Mouse (Mus musculus) MEL (cell line): ENCODE measurements around the gene Fam76a. TPM values are rescaled to one million over a fixed set of nuclear protein-coding genes. Genes with fewer than 3 reads are reported as not detected.

Experiments used
- DNase-seq: peaks from one replicate; pipeline ENCODE4 v3.0.0; 2011; ENCODE audit warnings: low read depth, low spot score
- H3K27ac ChIP-seq: 2 replicates; pipeline ENCODE4 v1.5.1; 2012; ENCODE audit warnings: low read depth, mild to moderate bottlenecking, control low read depth, low read length, moderate library complexity; ENCODE audit not compliant: control insufficient read depth
- H3K27me3 ChIP-seq, 2 experiments: fragments of 150-350 bp in 1 of 2; sonication (generic) in 1 of 2; 2 replicates each; pipeline ENCODE4 v1.6.1; 2012; ENCODE audit warnings: low read length in 2 of 2, mild to moderate bottlenecking in 2 of 2, improper control_type of control experiment in 1 of 2, moderate library complexity in 1 of 2; ENCODE audit not compliant: insufficient read depth in 2 of 2, control insufficient read depth in 1 of 2
- H3K36me3 ChIP-seq, 2 experiments: 2 replicates each; pipeline ENCODE4 v1.6.1; 2012 to 2014; ENCODE audit warnings: low read length in 2 of 2, improper control_type of control experiment in 1 of 2, inconsistent platforms in 1 of 2, mild to moderate bottlenecking in 1 of 2; ENCODE audit not compliant: insufficient read depth in 2 of 2, control insufficient read depth in 1 of 2
- H3K4me1 ChIP-seq, 2 experiments: fragments of 150-350 bp in 1 of 2; sonication (generic) in 1 of 2; 2 replicates each; pipeline ENCODE4 v1.6.1; 2012; ENCODE audit warnings: low read length in 2 of 2, improper control_type of control experiment in 1 of 2, mild to moderate bottlenecking in 1 of 2; ENCODE audit not compliant: insufficient read depth in 2 of 2, control insufficient read depth in 1 of 2
- H3K4me3 ChIP-seq, 2 experiments: fragments of 150-350 bp in 1 of 2; sonication (generic) in 1 of 2; 2 replicates each; pipeline ENCODE4 v1.5.1; 2012; ENCODE audit warnings: low read depth in 2 of 2, low read length in 2 of 2, mild to moderate bottlenecking in 2 of 2, moderate library complexity in 2 of 2, control low read depth in 1 of 2, improper control_type of control experiment in 1 of 2; ENCODE audit not compliant: control insufficient read depth in 1 of 2, insufficient read depth in 1 of 2
- H3K79me2 ChIP-seq: 2 replicates; pipeline ENCODE4 v1.6.1; 2012; ENCODE audit warnings: mild to moderate bottlenecking, low read length, moderate library complexity; ENCODE audit not compliant: control insufficient read depth, poor library complexity, insufficient read depth
- H3K9ac ChIP-seq: 2 replicates; pipeline ENCODE4 v1.6.1; 2012; ENCODE audit warnings: low read depth, mild to moderate bottlenecking, control low read depth, low read length, moderate library complexity; ENCODE audit not compliant: control insufficient read depth, poor library complexity, severe bottlenecking
- H3K9me3 ChIP-seq: fragments of 150-350 bp; sonication (generic); replicated peaks from 2 replicates; pipeline ENCODE4 v1.6.1; 2012; ENCODE audit warnings: mild to moderate bottlenecking, low read length, improper control_type of control experiment, moderate library complexity; ENCODE audit not compliant: insufficient read depth
- CTCF ChIP-seq, 3 experiments: IDR thresholded peaks in 2 of 3; conservative IDR thresholded peaks in 1 of 3; 2 replicates each; pipeline ENCODE4 v1.5.1; 2011 to 2012; ENCODE audit warnings: low read length in 3 of 3, low read depth in 2 of 3, mild to moderate bottlenecking in 2 of 3, improper control_type of control experiment in 1 of 3, inconsistent platforms in 1 of 3, mixed read lengths in 1 of 3, moderate library complexity in 1 of 3; ENCODE audit not compliant: control insufficient read depth in 1 of 3, insufficient read depth in 1 of 3, poor library complexity in 1 of 3, severe bottlenecking in 1 of 3
- ELF1 ChIP-seq: IDR thresholded peaks from 2 replicates; pipeline ENCODE4 v1.6.1; 2014; ENCODE audit warnings: low read depth, mild to moderate bottlenecking, inconsistent platforms, low read length, improper control_type of control experiment, moderate library complexity
- GABPA ChIP-seq: IDR thresholded peaks from 2 replicates; pipeline ENCODE4 v1.6.1; 2012; ENCODE audit warnings: low read depth, mild to moderate bottlenecking, inconsistent platforms, low read length, improper control_type of control experiment, moderate library complexity
- GATA1 ChIP-seq: IDR thresholded peaks from 2 replicates; pipeline ENCODE4 v1.6.1; 2011; ENCODE audit warnings: low read depth, low read length, improper control_type of control experiment
- HCFC1 ChIP-seq: IDR thresholded peaks from 2 replicates; pipeline ENCODE4 v1.6.1; 2012; ENCODE audit warnings: low read depth, mild to moderate bottlenecking, inconsistent platforms, low read length, improper control_type of control experiment, moderate library complexity
- POLR2A ChIP-seq, 2 experiments: IDR thresholded peaks; 2 replicates each; pipeline ENCODE4 v1.6.1; 2011 to 2012; ENCODE audit warnings: low read length in 2 of 2, mild to moderate bottlenecking in 2 of 2, control low read depth in 1 of 2, improper control_type of control experiment in 1 of 2, low read depth in 1 of 2, moderate library complexity in 1 of 2; ENCODE audit not compliant: control insufficient read depth in 1 of 2, insufficient read depth in 1 of 2, poor library complexity in 1 of 2
- POLR2AphosphoS2 ChIP-seq: IDR thresholded peaks from 2 replicates; pipeline ENCODE4 v1.6.1; 2011; ENCODE audit warnings: low read length, improper control_type of control experiment
- POLR2AphosphoS5 ChIP-seq: IDR thresholded peaks from 2 replicates; pipeline ENCODE4 v1.6.1; 2012; ENCODE audit warnings: low read depth, borderline replicate concordance, mild to moderate bottlenecking, inconsistent platforms, low read length, moderate library complexity, mixed read lengths
- RAD21 ChIP-seq: IDR thresholded peaks from 2 replicates; pipeline ENCODE4 v1.6.1; 2011; ENCODE audit warnings: mild to moderate bottlenecking, low read depth, low read length, improper control_type of control experiment
- SIN3A ChIP-seq: IDR thresholded peaks from 2 replicates; pipeline ENCODE4 v1.6.1; 2012; ENCODE audit warnings: low read length, improper control_type of control experiment, inconsistent platforms
- SMC3 ChIP-seq: IDR thresholded peaks from 2 replicates; pipeline ENCODE4 v1.6.1; 2011; ENCODE audit warnings: low read depth, low read length, improper control_type of control experiment
- TAL1 ChIP-seq: IDR thresholded peaks from 2 replicates; pipeline ENCODE4 v1.6.1; 2012; ENCODE audit warnings: mild to moderate bottlenecking, inconsistent platforms, low read length, moderate library complexity, mixed read lengths
- TBP ChIP-seq: IDR thresholded peaks from 2 replicates; pipeline ENCODE4 v1.8.0; 2011; ENCODE audit warnings: low read depth, low read length, improper control_type of control experiment
- TCF12 ChIP-seq: IDR thresholded peaks from 2 replicates; pipeline ENCODE4 v1.6.1; 2014; ENCODE audit warnings: low read depth, mild to moderate bottlenecking, inconsistent platforms, low read length, improper control_type of control experiment, moderate library complexity
- UBTF ChIP-seq: IDR thresholded peaks from 2 replicates; pipeline ENCODE4 v1.6.1; 2012; ENCODE audit warnings: low read depth, mild to moderate bottlenecking, inconsistent platforms, low read length, improper control_type of control experiment, moderate library complexity, borderline replicate concordance; ENCODE audit not compliant: insufficient read depth
- USF2 ChIP-seq, 2 experiments: IDR thresholded peaks; 2 replicates each; pipeline ENCODE4 v1.6.1; 2011 to 2012; ENCODE audit warnings: improper control_type of control experiment in 2 of 2, low read length in 2 of 2, borderline replicate concordance in 1 of 2, inconsistent platforms in 1 of 2, low read depth in 1 of 2, mild to moderate bottlenecking in 1 of 2; ENCODE audit not compliant: insufficient read depth in 1 of 2
- ZC3H11A ChIP-seq: IDR thresholded peaks from 2 replicates; pipeline ENCODE4 v1.6.1; 2012; ENCODE audit warnings: low read depth, mild to moderate bottlenecking, inconsistent platforms, low read length, improper control_type of control experiment
- ZKSCAN1 ChIP-seq: IDR thresholded peaks from 2 replicates; pipeline ENCODE4 v1.6.1; 2012; ENCODE audit warnings: low read depth, mild to moderate bottlenecking, inconsistent platforms, low read length, improper control_type of control experiment, moderate library complexity
- polyA plus RNA-seq, 2 experiments: library from polyadenylated mRNA; stranded (reverse) in 1 of 2; unstranded in 1 of 2; fragments of >175 nt in 1 of 2; fragments of >200 nt in 1 of 2; gene quantifications; 2 replicates each; pipeline versions ENCODE4 v1.2.1 to v1.2.4; 2012; ENCODE audit warnings: low replicate concordance in 2 of 2, low read depth in 1 of 2; ENCODE audit not compliant: insufficient read length in 2 of 2, insufficient read depth in 1 of 2, missing spikeins in 1 of 2
- total RNA-seq: library from RNA; depleted of rRNA; stranded (reverse); fragments of 300-350 nt; gene quantifications from 2 replicates; pipeline ENCODE4 v1.2.3, GENCODE M21; 2012

The Fam76a gene
- total and polyA plus RNA-seq, 3 experiments = 8.4 to 15.4 TPM; not detected in 1

GRCm38 (mm10) chr4:132949882-132950532, 27.6 kb upstream of the Fam76a start:
- peaks cover 1% of the 10 kb centered on the region; the same call in 1 of the 2 replicates for H3K79me2 ChIP-seq
- no peaks in the 10 kb centered on the region for H3K9me3 ChIP-seq
- no peak overlapping the region for H3K9ac ChIP-seq
- no peak for DNase-seq
- TF ChIP-seq USF2 (IDR thresholded peaks at IDR 0.05; ENCODE audit: borderline replicate concordance in 1 of 2, insufficient read depth in 1 of 2, low read depth in 1 of 2, low read length in 2 of 2) (no peak), SMC3 (no peak), POLR2A (IDR thresholded peaks at IDR 0.05; ENCODE audit: control insufficient read depth in 1 of 2, insufficient read depth in 1 of 2, low read depth in 1 of 2, low read length in 2 of 2, poor library complexity in 1 of 2) (no peak), TAL1 (no peak), ZKSCAN1 (no peak), RAD21 (no peak), POLR2AphosphoS5 (no peak), POLR2AphosphoS2 (no peak), UBTF (no peak), GABPA (no peak), ZC3H11A (no peak), CTCF (IDR thresholded peaks at IDR 0.05 in 2 of 3, conservative IDR thresholded peaks at IDR 0.05 in 1 of 3; ENCODE audit: control insufficient read depth in 1 of 3, insufficient read depth in 1 of 3, low read depth in 2 of 3, low read length in 3 of 3, poor library complexity in 1 of 3, severe bottlenecking in 1 of 3) (no peak), SIN3A (no peak), TCF12 (no peak), GATA1 (no peak), ELF1 (no peak)
- H3K4me1 ChIP-seq = peaks cover 0 to 5% of the 10 kb centered on the region in 2 experiments; a peak in 2 of 4 replicates
- H3K27ac ChIP-seq = no peak overlapping the region
- no peak overlapping the region for H3K4me3 ChIP-seq
- peaks cover 0 to 4% of the 10 kb centered on the region in 2 experiments; a peak in 2 of 4 replicates for H3K36me3 ChIP-seq
- peaks cover 5 to 9% of the 10 kb centered on the region in 2 experiments; a peak in 3 of 4 replicates for H3K27me3 ChIP-seq

GRCm38 (mm10) chr4:132946047-132947001, 24.0 kb upstream of the Fam76a start:
- peak; percentile 68 for DNase-seq
- peaks cover 0 to 10% of the 10 kb centered on the region in 2 experiments; a peak in 2 of 4 replicates for H3K4me1 ChIP-seq
- TF ChIP-seq POLR2A (IDR thresholded peaks at IDR 0.05; ENCODE audit: control insufficient read depth in 1 of 2, insufficient read depth in 1 of 2, low read depth in 1 of 2, low read length in 2 of 2, poor library complexity in 1 of 2) = 0 out of 4 replicates have a peak, but pooled peaks of 1 of the 2 experiments have one; percentile 23
- TF ChIP-seq UBTF = no peak
- TF ChIP-seq HCFC1 = no peak
- TF ChIP-seq TBP = no peak
- peak overlapping the region; percentile 26; the same call in 1 of the 2 replicates for H3K27ac ChIP-seq
- H3K36me3 ChIP-seq = peaks cover 0 to 4% of the 10 kb centered on the region in 2 experiments; a peak in 2 of 4 replicates
- peak overlapping the region; percentile 79 for H3K9ac ChIP-seq
- peaks cover 1% of the 10 kb centered on the region; the same call in 1 of the 2 replicates for H3K79me2 ChIP-seq
- H3K9me3 ChIP-seq = no peaks in the 10 kb centered on the region
- peaks cover 0 to 3% of the 10 kb centered on the region in 2 experiments; a peak in 2 of 4 replicates for H3K27me3 ChIP-seq
- peak overlapping the region; percentile 24 to 55 for H3K4me3 ChIP-seq
